ENCODE assay signal across 24 mouse cellular contexts in the genomic region with DNA sequence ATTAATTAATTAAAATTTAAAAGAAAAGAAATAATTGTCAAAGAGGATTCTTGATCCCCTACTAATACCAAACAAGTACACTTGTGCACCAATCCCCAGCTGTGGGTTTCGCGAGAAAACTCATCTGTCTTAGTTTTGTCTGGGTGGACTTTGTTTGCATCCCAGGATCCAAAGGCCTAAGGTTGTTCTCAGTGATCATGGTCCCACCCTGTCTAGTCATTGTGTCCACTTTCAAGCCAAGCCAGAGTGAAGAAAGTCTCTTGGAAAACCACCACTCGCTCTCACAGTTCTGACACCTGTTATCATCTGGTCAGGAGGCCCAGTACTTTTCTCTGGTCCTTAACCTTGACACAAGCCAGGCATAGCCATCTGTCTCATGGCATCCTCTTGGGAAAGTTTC. TPM values are rescaled to one million over a fixed set of nuclear protein-coding genes. Genes with fewer than 3 reads are reported as not detected.
DNase-seq lines count a peak whose midpoint lies in the region; ATAC-seq and TF ChIP-seq lines count a peak whose summit lies in the region.
"Had no signal": no experiment of that assay in that cellular context is flagged by ENCODE, and none has a peak within 500 bp of the region (broad histone marks: within the 10 kb centered on the region; RNA-seq: fewer than 3 reads in every experiment).

No protein-coding gene starts in this region.

- ATAC-seq in heart, embryonic 11.5 days (replicated peaks; ENCODE audit: insufficient number of reproducible peaks, low FRiP score, low TSS enrichment) = no peak
- no peak for ATAC-seq in kidney, embryonic 15.5 days (replicated peaks; ENCODE audit: low FRiP score)
- ATAC-seq in stomach, postnatal 0 days (ENCODE audit: low FRiP score, low TSS enrichment) = no peak
- ATAC-seq: forebrain, embryonic 14.5 days had no signal

- intact Hi-C loops in heart, postnatal 25 days (cut with DNase I) = no loop called here
- intact Hi-C loops in left cerebral cortex, postnatal 14 days (cut with DNase I) = no loop called here

- TF ChIP-seq EP300 in stomach, postnatal 0 days (optimal IDR thresholded peaks at IDR 0.05) = no peak

- peaks cover 51% of the 10 kb centered on the region for H3K4me1 ChIP-seq in heart, embryonic 11.5 days (ENCODE audit: control insufficient read depth, insufficient read depth, low read length)
- peaks cover 23% of the 10 kb centered on the region for H3K4me1 ChIP-seq in kidney, adult 2 months (ENCODE audit: control insufficient read depth, insufficient read depth, low read length)
- peaks cover 30% of the 10 kb centered on the region for H3K4me1 ChIP-seq in kidney, embryonic 15.5 days
- peaks cover 8% of the 10 kb centered on the region; the same call in 1 of the 2 replicates for H3K4me1 ChIP-seq in stomach, postnatal 0 days (replicated peaks; ENCODE audit: control insufficient read depth, insufficient read depth)

- no peaks in the 10 kb centered on the region for H3K27me3 ChIP-seq in heart, embryonic 11.5 days (ENCODE audit: control insufficient read depth, insufficient read depth, low read length)
- H3K27me3 ChIP-seq in kidney, adult 2 months (replicated peaks; ENCODE audit: control insufficient read depth, insufficient read depth, low read length) = no peaks in the 10 kb centered on the region
- no peaks in the 10 kb centered on the region for H3K27me3 ChIP-seq in kidney, embryonic 15.5 days
- no peaks in the 10 kb centered on the region for H3K27me3 ChIP-seq in stomach, postnatal 0 days (ENCODE audit: control insufficient read depth, insufficient read depth, low read length)
- H3K27me3 ChIP-seq: embryonic facial prominence, embryonic 13.5 days; embryonic facial prominence, embryonic 15.5 days; forebrain, embryonic 12.5 days had no signal

- 0 out of 2 replicates have a peak overlapping the region, but pooled peaks have one; percentile 5 for H3K27ac ChIP-seq in heart, embryonic 11.5 days (ENCODE audit: low read depth, low read length)
- no peak overlapping the region for H3K27ac ChIP-seq in kidney, adult 2 months (ENCODE audit: insufficient read depth, low read depth, low read length)
- H3K27ac ChIP-seq in kidney, embryonic 15.5 days = no peak overlapping the region
- H3K27ac ChIP-seq in stomach, postnatal 0 days (replicated peaks) = no peak overlapping the region
- H3K27ac ChIP-seq: embryonic facial prominence, embryonic 13.5 days; embryonic facial prominence, embryonic 15.5 days; forebrain, embryonic 10.5 days; forebrain, embryonic 12.5 days had no signal

- no peak for DNase-seq in heart, postnatal 25 days (ENCODE audit: low spot score)
- peak; percentile 75 for DNase-seq in kidney, adult 2 months
- no peak for DNase-seq in kidney, adult 18-20 months
- DNase-seq in kidney, adult 9 months = peak; percentile 75
- peak; percentile 10 for DNase-seq in stomach, postnatal 0 days (ENCODE audit: low spot score)
- DNase-seq in left cerebral cortex, postnatal 14 days (ENCODE audit: low spot score in 2 of 2) = no peak
- DNase-seq: adrenal gland, adult 2 months; adrenal gland, postnatal 10 days; adrenal gland, postnatal 25 days; cerebellum, adult 11 months; cerebellum, adult 18-20 months; cerebellum, adult 8-10 months; cerebellum, adult 9-11 months; cerebellum, postnatal 14 days; cerebellum, postnatal 36 days; embryo, embryonic 11 days had no signal

- H3K36me3 ChIP-seq in heart, embryonic 11.5 days (ENCODE audit: control insufficient read depth, insufficient read depth, low read length) = no peaks in the 10 kb centered on the region
- H3K36me3 ChIP-seq in kidney, adult 2 months (ENCODE audit: control insufficient read depth, insufficient read depth, low read length) = no peaks in the 10 kb centered on the region
- H3K36me3 ChIP-seq in kidney, embryonic 15.5 days = no peaks in the 10 kb centered on the region
- no peaks in the 10 kb centered on the region for H3K36me3 ChIP-seq in stomach, postnatal 0 days (ENCODE audit: control insufficient read depth, insufficient read depth, low read length)
- H3K36me3 ChIP-seq: embryonic facial prominence, embryonic 13.5 days; embryonic facial prominence, embryonic 15.5 days; forebrain, embryonic 10.5 days; forebrain, embryonic 12.5 days had no signal

- no peak overlapping the region for H3K4me3 ChIP-seq in heart, embryonic 11.5 days (ENCODE audit: low read depth, low read length)
- H3K4me3 ChIP-seq in kidney, adult 2 months (ENCODE audit: insufficient read depth, low read depth, low read length) = no peak overlapping the region
- H3K4me3 ChIP-seq in kidney, embryonic 15.5 days (replicated peaks) = no peak overlapping the region
- H3K4me3 ChIP-seq in stomach, postnatal 0 days (ENCODE audit: low read depth, low read length) = no peak overlapping the region
- H3K4me3 ChIP-seq: embryonic facial prominence, embryonic 13.5 days; embryonic facial prominence, embryonic 15.5 days; erythroblast, embryonic 14.5 days; forebrain, embryonic 10.5 days; forebrain, embryonic 12.5 days had no signal

- 71% methylated on average over 3 of the region's 3 CpGs for WGBS in heart, embryonic 11.5 days (ENCODE audit: insufficient replicate concordance)
- 64% methylated on average over 3 of the region's 3 CpGs for WGBS in kidney, adult 2 months
- 97% methylated on average over 3 of the region's 3 CpGs for WGBS in kidney, embryonic 15.5 days
- 86% methylated on average over 3 of the region's 3 CpGs for WGBS in stomach, postnatal 0 days

- H3K4me2 ChIP-seq in heart, embryonic 11.5 days = no peak overlapping the region
- no peak overlapping the region for H3K4me2 ChIP-seq in kidney, embryonic 15.5 days
- no peak overlapping the region for H3K4me2 ChIP-seq in stomach, postnatal 0 days (replicated peaks; ENCODE audit: low read depth)
- H3K4me2 ChIP-seq: embryonic facial prominence, embryonic 13.5 days; embryonic facial prominence, embryonic 15.5 days; forebrain, embryonic 12.5 days had no signal

- H3K9me3 ChIP-seq in heart, embryonic 11.5 days (replicated peaks; ENCODE audit: control insufficient read depth, low read length) = no peaks in the 10 kb centered on the region
- no peaks in the 10 kb centered on the region for H3K9me3 ChIP-seq in kidney, embryonic 15.5 days (replicated peaks)
- H3K9me3 ChIP-seq in stomach, postnatal 0 days (ENCODE audit: control insufficient read depth, low read length) = no peaks in the 10 kb centered on the region
- H3K9me3 ChIP-seq: embryonic facial prominence, embryonic 13.5 days; embryonic facial prominence, embryonic 15.5 days; forebrain, embryonic 10.5 days; forebrain, embryonic 12.5 days had no signal

- no peak for TF ChIP-seq POLR2A in kidney, adult 2 months (IDR thresholded peaks at IDR 0.05; ENCODE audit: low read depth, low read length)

- TF ChIP-seq CTCF in kidney, adult 2 months (conservative IDR thresholded peaks at IDR 0.05; ENCODE audit: insufficient read depth, insufficient read length, low read depth, low read length) = no peak
- no peak for TF ChIP-seq CTCF in stomach, postnatal 0 days (IDR thresholded peaks at IDR 0.05; ENCODE audit: low read depth)

- no peak overlapping the region for H3K9ac ChIP-seq in heart, embryonic 11.5 days (ENCODE audit: low read depth, low read length)
- no peak overlapping the region for H3K9ac ChIP-seq in kidney, embryonic 15.5 days
- no peak overlapping the region for H3K9ac ChIP-seq in stomach, postnatal 0 days (ENCODE audit: low read length)
- H3K9ac ChIP-seq: embryonic facial prominence, embryonic 13.5 days; embryonic facial prominence, embryonic 15.5 days; forebrain, embryonic 12.5 days had no signal

RNA-seq across cellular contexts. Expression of a gene that starts 48.1 kb away (rescaled TPM):
- polyA plus RNA-seq in heart, embryonic 11.5 days (2014; fragmentation: Nextera tagmentation; extraction: Ambion mirVana) = 3.8 and 4.4 TPM in 2 replicates
- total RNA-seq in heart, postnatal 25 days (2021) = 1 to 10 TPM; 3.6 to 4.0 TPM
- polyA plus RNA-seq in kidney, adult 2 months (2012; rRNA removed) = 109 and 146 TPM in 2 replicates
- 25.4 and 30.4 TPM in 2 replicates for polyA plus RNA-seq in kidney, embryonic 15.5 days (2015; fragmentation: Nextera tagmentation; extraction: Ambion mirVana)
- polyA plus RNA-seq in stomach, postnatal 0 days (2015; fragmentation: Nextera tagmentation; extraction: Ambion mirVana) = 76.1 and 82.5 TPM in 2 replicates
- total RNA-seq in left cerebral cortex, postnatal 14 days (2021) = 1 to 10 TPM; 3.1 to 4.1 TPM
- polyA plus RNA-seq: erythroblast, embryonic 14.5 days had no signal

Comparison
In these comparisons a context has a peak if more than half of its experiments do, and no peak if none do; other contexts are left out.
1. DNase-seq: peak in kidney, adult 2 months (single experiment), kidney, adult 9 months (single experiment) and stomach, postnatal 0 days (single experiment); none in heart, postnatal 25 days (single experiment), kidney, adult 18-20 months (single experiment) and left cerebral cortex, postnatal 14 days (0 of 2).